Mouse (Mus musculus): ENCODE measurements around the gene Sctr.

DNA sequence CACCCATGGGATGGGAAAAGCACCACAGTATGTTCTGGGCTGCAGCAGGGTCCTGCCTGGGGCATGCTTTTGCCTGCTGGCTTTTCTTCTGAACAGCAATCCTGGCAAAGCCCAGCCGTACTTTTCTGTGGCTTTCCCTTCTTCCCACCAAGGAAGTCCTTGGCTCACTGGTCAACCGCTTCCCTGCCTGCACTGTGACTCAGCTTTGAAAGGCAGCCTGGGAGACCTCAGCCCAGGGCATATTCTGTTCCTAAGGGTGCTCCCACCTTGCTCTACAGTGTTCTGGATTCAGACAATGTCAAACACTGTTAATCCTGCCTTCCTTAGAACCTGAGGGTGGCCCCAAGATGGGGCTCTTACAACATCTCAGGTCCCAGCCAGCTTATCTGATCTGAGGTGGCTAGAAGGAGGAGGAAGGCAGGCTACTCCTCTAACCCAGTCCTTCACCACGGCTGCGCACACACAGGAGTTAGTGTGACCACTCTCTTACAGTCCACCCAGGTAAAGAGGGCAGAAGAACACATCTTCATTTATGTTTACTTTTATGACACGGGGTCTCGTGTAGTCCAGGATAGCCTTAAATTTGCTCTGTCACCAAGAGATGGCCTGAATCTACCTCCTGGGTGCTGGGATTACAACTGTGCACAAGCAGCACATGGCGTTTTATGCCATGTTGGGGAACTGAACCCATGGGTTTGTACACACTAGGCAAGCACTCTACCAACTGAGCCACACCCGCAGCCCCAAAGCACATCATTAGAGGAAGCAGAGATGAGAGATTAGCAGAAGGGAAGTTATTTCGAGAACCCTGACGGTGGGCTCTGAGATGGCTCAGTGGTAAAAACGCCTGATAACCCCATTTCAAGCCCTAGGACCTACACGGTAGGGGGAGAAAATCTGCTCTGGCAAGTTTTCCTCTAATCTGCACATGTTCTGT is 105.8 kb downstream of the Sctr start:
- no peak for TF ChIP-seq CTCF (IDR thresholded peaks at IDR 0.05; ENCODE audit: borderline replicate concordance, insufficient read depth, low read length)
- TF ChIP-seq POLR2A (IDR thresholded peaks at IDR 0.05; ENCODE audit: low read depth, low read length), result no peak
